Mouse (Mus musculus): ENCODE measurements at regions not wholly inside any gene's neighbourhood (a gene's known extent, or its start where the extent isn't known, plus 50 kb on each side); places are given as distances from the start of the nearest gene placed in this dataset.

DNA sequence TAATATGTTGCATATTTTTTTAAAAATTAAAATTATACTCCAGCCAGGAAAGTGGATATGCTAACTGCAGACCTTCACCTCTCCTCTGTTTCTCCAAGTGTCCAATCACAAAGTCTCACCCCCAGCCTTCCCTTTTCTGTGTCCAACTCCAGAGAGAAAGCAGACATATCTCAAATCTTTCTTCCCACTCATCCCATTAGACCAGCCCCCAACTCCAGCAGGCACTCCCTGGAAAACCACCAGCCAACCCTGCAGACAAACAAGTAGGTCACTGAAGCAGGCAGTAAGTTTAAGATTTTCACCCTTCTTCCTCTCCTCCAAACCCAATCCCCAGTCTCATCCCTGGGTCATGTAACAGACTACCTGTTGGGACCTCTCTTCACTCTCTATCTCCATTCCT lies 94.2 kb upstream of the Ptgfr start:
- no peak for DNase-seq (ENCODE audit: low spot score in 2 of 2)

GRCm38 (mm10) chr3:151931096-151931495 lies 93.7 kb upstream of the Ptgfr start:
- DNase-seq (ENCODE audit: low spot score in 2 of 2): no peak

DNA sequence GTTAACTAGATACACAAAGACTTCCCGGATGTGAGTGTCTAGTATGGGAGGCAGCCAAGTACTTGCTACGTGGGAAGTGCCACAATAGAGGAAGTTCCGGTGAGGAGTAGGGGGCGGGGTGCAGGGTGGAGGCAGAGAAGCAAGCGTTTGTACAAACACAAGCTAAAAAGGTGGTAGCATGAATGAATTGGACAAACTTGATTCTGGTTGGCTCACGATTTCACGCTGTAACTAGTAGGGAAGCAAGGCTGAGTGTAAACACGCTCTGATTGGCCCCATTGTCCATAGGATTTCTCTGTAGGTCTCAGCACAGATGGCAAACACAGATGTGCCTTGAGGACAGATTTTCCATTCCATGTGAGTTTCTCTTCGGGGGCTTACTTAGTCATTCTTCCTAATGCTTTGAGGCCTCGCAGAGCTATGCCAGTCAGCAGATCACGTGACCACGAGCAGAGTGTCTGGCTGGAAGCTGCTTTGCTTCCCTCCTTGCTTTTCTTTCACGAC lies 76.6 kb upstream of the Ptgfr start:
- no peak for DNase-seq (ENCODE audit: low spot score in 2 of 2)

- DNase-seq (ENCODE audit: low spot score in 2 of 2): peak; percentile 36 to 40
Measured at GRCm38 (mm10) chr3:151912292-151912691, 74.9 kb upstream of the Ptgfr start.

DNA sequence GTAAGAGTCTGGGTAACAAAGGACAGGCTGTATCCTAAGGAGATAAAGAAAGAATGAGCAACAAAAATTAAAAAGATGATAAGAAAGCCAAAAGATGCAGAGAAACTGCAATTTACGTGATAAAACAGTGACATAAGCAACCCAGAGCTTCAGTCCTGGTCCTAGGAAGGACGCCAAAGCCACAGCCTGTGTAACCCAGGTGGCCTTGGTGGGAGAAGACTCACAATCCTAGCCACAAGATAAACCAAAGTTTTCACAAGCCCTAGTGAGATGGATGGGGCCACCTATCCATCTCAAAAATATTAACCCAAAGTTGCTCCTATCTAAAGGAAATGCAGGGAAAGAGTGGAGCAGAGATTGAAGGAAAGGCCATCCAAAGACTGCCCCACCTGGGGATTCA lies 73.4 kb upstream of the Ptgfr start:
- no peak for DNase-seq (ENCODE audit: low spot score in 2 of 2)

DNA sequence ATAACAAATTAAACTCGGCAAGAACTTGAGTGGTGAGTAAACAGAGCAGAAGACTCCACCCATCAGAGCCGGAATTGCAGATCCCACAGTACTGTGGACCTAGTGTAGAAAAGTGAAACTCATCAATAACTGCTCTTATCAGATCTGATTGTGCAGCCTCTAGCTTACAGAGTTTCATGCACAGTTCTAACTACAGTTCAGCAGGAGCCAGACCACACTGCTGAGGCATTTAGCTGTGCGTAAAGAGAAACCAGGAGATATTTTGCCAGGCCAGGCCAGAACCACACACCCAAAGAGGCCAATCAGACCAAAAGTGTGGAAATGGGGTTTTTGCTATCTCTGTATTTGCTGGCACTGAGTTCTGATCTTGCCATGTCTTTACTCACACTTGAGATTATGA lies 71.9 kb upstream of the Ptgfr start:
- DNase-seq (ENCODE audit: low spot score in 2 of 2): no peak

DNA sequence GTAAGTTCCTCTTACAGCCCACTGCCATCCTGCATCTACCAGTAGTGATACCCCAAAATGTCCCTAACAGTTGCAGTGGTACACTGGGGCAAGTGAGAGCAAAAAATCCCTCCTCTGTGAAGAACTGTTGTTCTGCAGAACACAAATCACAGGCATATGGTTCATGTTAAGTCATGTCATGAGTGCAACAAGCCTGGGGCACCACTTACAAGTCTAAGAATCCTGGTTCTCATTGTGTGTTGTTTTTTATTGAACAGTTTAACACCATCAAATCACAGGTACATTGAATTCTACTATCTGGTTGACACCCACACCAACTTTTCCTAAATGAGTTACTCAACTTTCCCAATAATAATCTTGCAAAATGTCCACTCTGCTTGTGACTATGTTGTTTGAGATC lies 71.5 kb upstream of the Ptgfr start:
- DNase-seq (ENCODE audit: low spot score in 2 of 2): no peak

DNA sequence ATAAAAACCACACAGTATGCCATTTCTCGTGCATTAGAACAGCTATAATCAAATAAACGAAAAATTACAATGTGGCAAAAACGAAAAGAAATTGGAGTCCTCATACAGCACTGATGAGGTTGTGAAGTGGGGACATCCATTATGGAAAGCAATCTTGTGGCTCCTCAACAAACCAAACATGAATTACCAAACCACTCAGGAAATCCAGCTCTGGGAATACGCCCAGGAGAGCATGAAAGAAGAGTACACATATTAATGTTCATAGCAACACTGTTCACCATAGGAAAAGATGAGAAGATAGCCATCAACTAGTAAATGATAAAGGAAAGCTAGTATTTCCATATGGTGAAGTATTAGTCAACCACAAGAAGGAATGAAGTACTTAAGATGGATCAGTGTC lies 68.3 kb upstream of the Ptgfr start:
- no peak for DNase-seq (ENCODE audit: low spot score in 2 of 2)

GRCm38 (mm10) chr3:151903169-151903568 lies 65.7 kb upstream of the Ptgfr start:
- no peak for DNase-seq (ENCODE audit: low spot score in 2 of 2)

DNA sequence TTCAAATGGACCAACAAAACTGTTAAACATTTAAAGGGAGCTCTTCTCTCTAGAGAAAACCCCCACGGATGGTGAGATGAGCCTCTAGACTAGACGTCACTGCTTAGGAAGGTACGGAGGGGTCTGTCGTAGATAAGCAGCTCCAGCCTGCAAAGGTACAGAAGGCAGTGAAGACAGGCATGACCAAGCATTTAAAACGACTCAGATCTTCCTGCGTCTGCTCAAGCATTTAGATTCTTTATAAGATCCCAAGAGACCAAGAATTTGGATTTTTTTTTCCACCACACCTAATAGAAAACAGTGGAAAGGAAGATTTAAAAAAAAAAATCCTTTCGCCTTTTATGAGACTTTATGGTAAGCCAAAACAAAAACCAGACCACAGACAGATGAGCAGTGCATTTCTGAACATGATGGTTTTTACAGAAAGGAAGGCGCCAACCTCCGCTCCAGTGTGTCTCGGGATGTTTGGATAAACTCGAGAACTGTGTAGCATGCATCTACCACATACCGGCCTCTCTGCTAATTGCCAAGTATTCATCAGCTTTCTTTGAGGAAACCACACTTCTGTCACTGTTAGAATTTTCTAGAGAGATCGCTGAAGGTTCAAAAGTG lies 64.9 kb upstream of the Ptgfr start:
- no peak for DNase-seq (ENCODE audit: low spot score in 2 of 2)

GRCm38 (mm10) chr3:151899676-151900075 lies 62.2 kb upstream of the Ptgfr start:
- DNase-seq (ENCODE audit: low spot score in 2 of 2): no peak

GRCm38 (mm10) chr3:151899094-151899493 lies 61.7 kb upstream of the Ptgfr start:
- no peak for DNase-seq (ENCODE audit: low spot score in 2 of 2)

DNA sequence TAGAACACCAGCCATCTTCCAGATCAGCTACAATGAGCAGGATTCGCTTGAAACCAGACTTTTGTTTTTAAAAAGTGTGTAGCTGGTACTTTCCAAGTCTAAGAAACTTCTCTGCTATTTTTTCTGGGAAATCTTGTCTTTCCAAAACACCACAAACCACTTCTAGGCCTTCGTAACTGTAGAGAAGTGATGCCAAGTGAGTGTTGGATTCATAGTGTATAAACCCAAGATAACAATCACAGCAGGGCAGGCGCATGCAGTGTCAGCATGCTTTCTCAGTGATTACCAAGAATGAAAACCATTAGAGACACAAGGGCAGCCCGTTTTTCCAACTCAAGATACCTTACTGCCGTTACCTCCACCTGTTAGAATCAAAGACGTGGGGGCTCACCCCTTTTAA lies 58.9 kb upstream of the Ptgfr start:
- no peak for DNase-seq (ENCODE audit: low spot score in 2 of 2)

DNA sequence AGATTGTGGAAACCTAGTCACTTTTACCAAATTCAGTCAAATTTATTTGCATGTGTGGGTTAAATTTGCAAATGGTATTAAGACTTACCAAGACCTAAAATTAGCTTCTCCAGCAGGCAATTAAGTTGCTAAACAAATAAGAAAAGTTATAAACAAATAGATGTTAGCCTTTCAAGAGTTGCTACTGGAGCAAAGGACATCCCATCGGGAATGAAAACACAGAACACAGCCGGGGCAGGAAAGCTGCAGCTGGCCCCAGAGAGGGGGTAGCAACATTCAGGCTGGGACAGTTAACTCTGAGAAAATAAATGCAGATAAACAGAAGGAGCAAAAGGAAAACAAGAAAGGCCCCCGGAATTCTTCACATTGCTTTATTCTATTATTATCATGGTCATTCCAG lies 57.3 kb upstream of the Ptgfr start:
- DNase-seq (ENCODE audit: low spot score in 2 of 2): no peak

DNA sequence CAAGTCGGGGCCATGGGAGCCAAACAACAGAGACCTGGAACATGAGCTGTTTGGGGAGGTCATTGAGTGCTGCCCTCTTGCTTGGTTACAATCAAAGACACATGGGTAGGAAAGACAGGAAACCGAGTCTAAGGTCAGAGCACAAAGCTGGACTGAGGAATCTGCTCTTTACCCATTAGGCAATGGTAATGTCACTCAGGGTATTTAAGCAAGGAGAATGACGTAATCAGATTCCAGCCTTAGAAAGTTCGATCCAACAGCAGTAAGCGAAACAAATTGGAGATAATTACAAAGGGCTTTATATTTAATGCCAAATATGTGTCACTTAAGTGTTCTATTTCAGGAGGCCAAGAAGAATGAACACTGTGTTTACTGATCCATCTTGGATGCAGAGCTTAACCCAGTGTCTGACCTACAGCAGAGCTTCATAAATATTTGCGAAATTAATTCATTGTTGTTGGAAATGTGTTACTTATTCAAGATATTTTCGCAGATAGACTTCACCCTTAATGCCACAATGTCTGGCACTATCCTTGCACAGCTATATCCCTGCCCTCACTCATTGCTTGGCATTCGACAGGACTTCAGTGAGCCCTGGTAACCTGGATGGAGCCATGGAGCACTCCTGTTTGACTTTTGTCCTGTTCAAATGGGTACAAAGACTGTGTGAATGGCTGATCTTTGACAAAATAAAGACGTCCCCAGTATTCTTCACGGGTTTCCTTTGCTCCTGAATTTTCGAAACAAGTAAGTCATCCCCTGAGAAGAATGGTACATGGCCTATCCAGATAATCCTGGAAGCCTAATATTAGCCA lies 56.2 kb upstream of the Ptgfr start:
- DNase-seq (ENCODE audit: low spot score in 2 of 2): no peak

- DNase-seq (ENCODE audit: low spot score in 2 of 2): peak; percentile 77 to 82
Measured at GRCm38 (mm10) chr3:151891760-151892253, 54.4 kb upstream of the Ptgfr start.

DNA sequence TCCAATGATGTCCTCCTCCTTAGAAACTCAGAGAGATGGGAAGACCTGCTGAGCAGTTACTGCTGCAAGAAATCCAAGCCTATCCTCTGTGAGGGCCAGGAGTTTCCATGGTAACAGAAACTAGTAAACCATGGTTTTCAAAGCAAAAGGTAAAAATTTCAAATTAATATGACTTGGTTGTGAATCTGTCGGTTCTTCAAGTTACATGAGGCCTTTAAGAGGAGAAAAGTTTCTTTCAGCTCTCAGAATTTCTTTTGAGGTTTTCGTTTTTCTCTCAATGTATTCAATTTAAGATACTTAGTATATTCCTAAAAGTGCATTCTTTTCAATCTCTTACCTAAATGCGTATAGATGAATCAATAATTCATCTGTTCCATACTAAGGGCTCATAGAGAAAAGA lies 53.9 kb upstream of the Ptgfr start:
- DNase-seq (ENCODE audit: low spot score in 2 of 2): no peak

DNA sequence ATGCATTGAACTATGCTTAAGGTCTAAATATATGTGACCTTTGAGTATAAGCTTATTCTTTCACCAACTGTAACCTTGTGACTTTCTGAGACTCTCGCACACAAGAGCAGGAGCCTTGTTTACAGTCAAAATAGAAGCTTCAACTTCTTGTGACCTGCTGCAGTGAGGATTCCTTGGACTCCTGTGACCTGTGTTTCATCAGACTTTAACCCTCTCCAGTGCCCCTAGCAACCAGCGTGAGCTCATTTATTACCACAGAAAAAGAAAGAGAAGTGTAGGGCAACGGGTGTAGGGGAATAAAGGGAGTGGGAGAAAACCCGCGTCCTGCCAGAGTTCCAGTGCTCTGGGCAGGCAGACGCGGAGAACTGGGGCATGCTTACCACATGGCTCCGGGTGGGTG lies 52.3 kb upstream of the Ptgfr start:
- no peak for DNase-seq (ENCODE audit: low spot score in 2 of 2)
